ENCODE assay signal across 9 mouse cellular contexts in the genomic region with DNA sequence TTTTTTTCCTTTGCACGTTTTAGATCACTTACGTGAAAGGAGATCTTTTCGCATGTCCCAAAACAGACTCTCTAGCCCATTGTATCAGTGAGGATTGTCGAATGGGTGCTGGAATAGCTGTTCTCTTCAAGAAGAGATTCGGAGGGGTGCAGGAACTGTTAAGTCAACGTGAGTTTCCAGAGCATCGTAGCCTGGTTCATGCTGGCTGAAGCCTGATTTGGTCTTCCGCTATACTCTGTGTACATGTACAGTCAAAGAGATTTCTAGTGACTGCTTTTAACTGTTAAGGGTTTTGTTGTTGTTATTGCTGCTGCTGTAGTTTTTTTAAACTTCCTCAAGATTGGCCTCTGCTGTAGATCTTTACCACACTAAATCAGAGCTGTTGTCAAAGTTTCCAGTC. TPM values are rescaled to one million over a fixed set of nuclear protein-coding genes. Genes with fewer than 3 reads are reported as not detected.
DNase-seq lines count a peak whose midpoint lies in the region; ATAC-seq and TF ChIP-seq lines count a peak whose summit lies in the region.
"Had no signal": no experiment of that assay in that cellular context is flagged by ENCODE, and none has a peak within 500 bp of the region (broad histone marks: within the 10 kb centered on the region; RNA-seq: fewer than 3 reads in every experiment).

No protein-coding gene starts in this region.

- ATAC-seq in CD4-positive, CD25-positive, alpha-beta regulatory T cell, adult 4 months, result no peak
- ATAC-seq in lung, embryonic 16.5 days (ENCODE audit: low read depth), result no peak
- ATAC-seq in intestine, postnatal 0 days, result no peak
- no peak for ATAC-seq in neural tube, embryonic 15.5 days (ENCODE audit: low FRiP score)

- peaks cover 27% of the 10 kb centered on the region for H3K4me1 ChIP-seq in lung, embryonic 16.5 days (replicated peaks; ENCODE audit: control insufficient read depth, insufficient read depth, low read length)
- H3K4me1 ChIP-seq in intestine, postnatal 0 days (replicated peaks; ENCODE audit: control insufficient read depth, insufficient read depth, low read length), result peaks cover 15% of the 10 kb centered on the region; the same call in 1 of the 2 replicates
- peaks cover 32% of the 10 kb centered on the region for H3K4me1 ChIP-seq in neural tube, embryonic 15.5 days

- peak overlapping the region; percentile 93 for H3K9ac ChIP-seq in lung, embryonic 16.5 days (ENCODE audit: low read length)
- H3K9ac ChIP-seq in intestine, postnatal 0 days (ENCODE audit: low read depth, low read length), result no peak overlapping the region
- peak overlapping the region; percentile 20; the same call in 1 of the 2 replicates for H3K9ac ChIP-seq in neural tube, embryonic 15.5 days (replicated peaks)

- TF ChIP-seq CTCF in intestine, postnatal 0 days (IDR thresholded peaks at IDR 0.05; ENCODE audit: low read depth), result no peak

- peak overlapping the region; percentile 100 for H3K27ac ChIP-seq in lung, embryonic 16.5 days (ENCODE audit: low read length)
- peak overlapping the region; percentile 100; the same call in 1 of the 2 replicates for H3K27ac ChIP-seq in intestine, postnatal 0 days (ENCODE audit: low read depth, low read length)
- peak overlapping the region; percentile 99 for H3K27ac ChIP-seq in neural tube, embryonic 15.5 days (replicated peaks)

- H3K36me3 ChIP-seq in lung, embryonic 16.5 days (ENCODE audit: control insufficient read depth, insufficient read depth, low read length), result peaks cover 20% of the 10 kb centered on the region
- peaks cover 39% of the 10 kb centered on the region for H3K36me3 ChIP-seq in intestine, postnatal 0 days (ENCODE audit: control insufficient read depth, insufficient read depth)
- H3K36me3 ChIP-seq in neural tube, embryonic 15.5 days, result peaks cover 10% of the 10 kb centered on the region; the same call in 1 of the 2 replicates

- 26% methylated on average over 8 of the region's 8 CpGs for WGBS in lung, embryonic 16.5 days
- 28% methylated on average over 8 of the region's 8 CpGs for WGBS in intestine, postnatal 0 days
- WGBS in neural tube, embryonic 15.5 days, result 45% methylated on average over 8 of the region's 8 CpGs

- H3K9me3 ChIP-seq in lung, embryonic 16.5 days (ENCODE audit: control insufficient read depth, low read length), result no peaks in the 10 kb centered on the region
- H3K9me3 ChIP-seq in intestine, postnatal 0 days (ENCODE audit: control insufficient read depth), result no peaks in the 10 kb centered on the region
- H3K9me3 ChIP-seq in neural tube, embryonic 15.5 days (replicated peaks), result no peaks in the 10 kb centered on the region

- peak; percentile 56 for DNase-seq in CD4-positive, CD25-positive, alpha-beta regulatory T cell, adult 2 months (ENCODE audit: low read depth, low spot score)
- no peak for DNase-seq in lung, postnatal 14 days
- DNase-seq in frontal cortex, postnatal 25 days (ENCODE audit: low spot score in 2 of 2), result no peak
- no peak for DNase-seq in testis, postnatal 14 days (ENCODE audit: low spot score)
- DNase-seq: cerebellum, postnatal 25 days had no signal

- H3K4me2 ChIP-seq in lung, embryonic 16.5 days (ENCODE audit: low read depth, low read length), result peak overlapping the region; percentile 82
- H3K4me2 ChIP-seq in intestine, postnatal 0 days (replicated peaks; ENCODE audit: low read depth), result peak overlapping the region; percentile 70
- peak overlapping the region; percentile 85 for H3K4me2 ChIP-seq in neural tube, embryonic 15.5 days

- H3K4me3 ChIP-seq in lung, embryonic 16.5 days (ENCODE audit: low read length), result peak overlapping the region; percentile 78
- peak overlapping the region; percentile 87 for H3K4me3 ChIP-seq in intestine, postnatal 0 days (ENCODE audit: low read depth, low read length)
- peak overlapping the region; percentile 90 for H3K4me3 ChIP-seq in neural tube, embryonic 15.5 days (replicated peaks)

- H3K27me3 ChIP-seq in lung, embryonic 16.5 days (ENCODE audit: control insufficient read depth, insufficient read depth, low read depth, low read length), result no peaks in the 10 kb centered on the region
- H3K27me3 ChIP-seq in intestine, postnatal 0 days (replicated peaks; ENCODE audit: control insufficient read depth, insufficient read depth, low read length), result no peaks in the 10 kb centered on the region
- H3K27me3 ChIP-seq in neural tube, embryonic 15.5 days (replicated peaks), result no peaks in the 10 kb centered on the region

RNA-seq across cellular contexts. Expression of gene Oard1, which starts 1.4 kb away (rescaled TPM):
- polyA plus RNA-seq in CD4-positive, CD25-positive, alpha-beta regulatory T cell, adult 4 months (2017; shearing (Covaris generic)), result 10 to 100 TPM; 81.7 to 98.8 TPM
- 67.8 and 68.4 TPM in 2 replicates for polyA plus RNA-seq in lung, embryonic 16.5 days (2015; fragmentation: Nextera tagmentation; extraction: Ambion mirVana)
- 52.1 and 53.9 TPM in 2 replicates for polyA plus RNA-seq in intestine, postnatal 0 days (2015; fragmentation: Nextera tagmentation; extraction: Ambion mirVana)
- polyA plus RNA-seq in neural tube, embryonic 15.5 days (2015; fragmentation: Nextera tagmentation; extraction: Ambion mirVana), result 29.4 and 39.3 TPM in 2 replicates

RNA-seq across cellular contexts. Expression of gene Nfya, which starts 1.5 kb away (rescaled TPM):
- polyA plus RNA-seq in CD4-positive, CD25-positive, alpha-beta regulatory T cell, adult 4 months (2017; shearing (Covaris generic)), result 10 to 100 TPM; 11.3 to 13.3 TPM
- 18.1 and 19.7 TPM in 2 replicates for polyA plus RNA-seq in lung, embryonic 16.5 days (2015; fragmentation: Nextera tagmentation; extraction: Ambion mirVana)
- polyA plus RNA-seq in intestine, postnatal 0 days (2015; fragmentation: Nextera tagmentation; extraction: Ambion mirVana), result 3.8 and 4.2 TPM in 2 replicates
- polyA plus RNA-seq in neural tube, embryonic 15.5 days (2015; fragmentation: Nextera tagmentation; extraction: Ambion mirVana), result 9.1 and 9.5 TPM in 2 replicates

RNA-seq across cellular contexts. Expression of gene Apobec2, which starts 21.5 kb away (rescaled TPM):
- polyA plus RNA-seq in CD4-positive, CD25-positive, alpha-beta regulatory T cell, adult 4 months (2017; shearing (Covaris generic)), result 1 to 10 TPM; 1.2 to 1.8 TPM
- polyA plus RNA-seq in lung, embryonic 16.5 days (2015; fragmentation: Nextera tagmentation; extraction: Ambion mirVana), result 9.9 and 10.5 TPM in 2 replicates
- 2.6 TPM in 2 replicates for polyA plus RNA-seq in intestine, postnatal 0 days (2015; fragmentation: Nextera tagmentation; extraction: Ambion mirVana)
- 3.7 and 5.1 TPM in 2 replicates for polyA plus RNA-seq in neural tube, embryonic 15.5 days (2015; fragmentation: Nextera tagmentation; extraction: Ambion mirVana)

RNA-seq across cellular contexts. Expression of gene Tspo2, which starts 40.1 kb away (rescaled TPM):
- not detected for polyA plus RNA-seq in CD4-positive, CD25-positive, alpha-beta regulatory T cell, adult 4 months (2017; shearing (Covaris generic))
- polyA plus RNA-seq in lung, embryonic 16.5 days (2015; fragmentation: Nextera tagmentation; extraction: Ambion mirVana), result 2.6 and 3.2 TPM in 2 replicates
- 0.48 and 1.3 TPM in 2 replicates for polyA plus RNA-seq in intestine, postnatal 0 days (2015; fragmentation: Nextera tagmentation; extraction: Ambion mirVana)
- 0.69 and 1.1 TPM in 2 replicates for polyA plus RNA-seq in neural tube, embryonic 15.5 days (2015; fragmentation: Nextera tagmentation; extraction: Ambion mirVana)

RNA-seq across cellular contexts. Expression of gene Unc5cl, which starts 43.5 kb away (rescaled TPM):
- 10 to 100 TPM; 23.7 to 26.3 TPM for polyA plus RNA-seq in CD4-positive, CD25-positive, alpha-beta regulatory T cell, adult 4 months (2017; shearing (Covaris generic))
- 2.7 and 3.6 TPM in 2 replicates for polyA plus RNA-seq in lung, embryonic 16.5 days (2015; fragmentation: Nextera tagmentation; extraction: Ambion mirVana)
- polyA plus RNA-seq in intestine, postnatal 0 days (2015; fragmentation: Nextera tagmentation; extraction: Ambion mirVana), result 26.7 and 28.4 TPM in 2 replicates
- polyA plus RNA-seq in neural tube, embryonic 15.5 days (2015; fragmentation: Nextera tagmentation; extraction: Ambion mirVana), result 0.18 and 4.4 TPM in 2 replicates
